Mouse (Mus musculus): ENCODE data around the gene Slc10a1.
"Not testable (repeated sequence)": the region's sequence is repeated elsewhere in the genome, so short reads cannot be mapped to it uniquely, and the experiment has no call there.

Slc10a1 gene

GRCm38 (mm10) chr12:80966059-80966838 lies 2.3 kb downstream of the Slc10a1 start:
- DNase-seq (ENCODE audit: low read depth, low spot score): no peak

- DNase-seq (ENCODE audit: low read depth, low spot score): no peak
These were observed 5.9 kb downstream of the Slc10a1 start for GRCm38 (mm10) chr12:80962566-80962965.

GRCm38 (mm10) chr12:80957961-80958360 lies 10.5 kb downstream of the Slc10a1 start:
- DNase-seq (ENCODE audit: low read depth, low spot score): no peak

GRCm38 (mm10) chr12:80956039-80956438 lies 12.5 kb downstream of the Slc10a1 start:
- DNase-seq (ENCODE audit: low read depth, low spot score): no peak

- DNase-seq (ENCODE audit: low read depth, low spot score): no peak
These were observed 16.0 kb downstream of the Slc10a1 start for GRCm38 (mm10) chr12:80952526-80952925.

GRCm38 (mm10) chr12:80951640-80952219 lies 16.8 kb downstream of the Slc10a1 start:
- no peak for DNase-seq (ENCODE audit: low read depth, low spot score)

- not testable (repeated sequence) for DNase-seq (ENCODE audit: low read depth, low spot score)
These were observed 18.9 kb downstream of the Slc10a1 start for GRCm38 (mm10) chr12:80949603-80950002.

- DNase-seq (ENCODE audit: low read depth, low spot score): peak; percentile 29
These were observed 20.3 kb downstream of the Slc10a1 start for GRCm38 (mm10) chr12:80948202-80948601.

GRCm38 (mm10) chr12:80945996-80946355 lies 22.5 kb downstream of the Slc10a1 start:
- DNase-seq (ENCODE audit: low read depth, low spot score): peak; percentile 96

GRCm38 (mm10) chr12:80945334-80945995 lies 23.0 kb downstream of the Slc10a1 start, which contains the start of gene Srsf5:
Gene Srsf5 (plus strand): TSS chr12:80945504.
- peak; percentile 97 for DNase-seq (ENCODE audit: low read depth, low spot score)

- not testable (repeated sequence) for DNase-seq (ENCODE audit: low read depth, low spot score)
These were observed 23.6 kb downstream of the Slc10a1 start for GRCm38 (mm10) chr12:80944963-80945333.

- no peak for DNase-seq (ENCODE audit: low read depth, low spot score)
These were observed 24.3 kb downstream of the Slc10a1 start for GRCm38 (mm10) chr12:80944204-80944603.

GRCm38 (mm10) chr12:80943395-80943794 lies 25.1 kb downstream of the Slc10a1 start:
- no peak for DNase-seq (ENCODE audit: low read depth, low spot score)

GRCm38 (mm10) chr12:80941886-80942285 lies 26.6 kb downstream of the Slc10a1 start:
- DNase-seq (ENCODE audit: low read depth, low spot score): no peak

GRCm38 (mm10) chr12:80939165-80939564 lies 29.3 kb downstream of the Slc10a1 start:
- no peak for DNase-seq (ENCODE audit: low read depth, low spot score)

GRCm38 (mm10) chr12:80938642-80939041 lies 29.9 kb downstream of the Slc10a1 start:
- no peak for DNase-seq (ENCODE audit: low read depth, low spot score)

- no peak for DNase-seq (ENCODE audit: low read depth, low spot score)
These were observed 31.0 kb downstream of the Slc10a1 start for GRCm38 (mm10) chr12:80937331-80938029.

GRCm38 (mm10) chr12:80936751-80937150 lies 31.8 kb downstream of the Slc10a1 start:
- no peak for DNase-seq (ENCODE audit: low read depth, low spot score)

GRCm38 (mm10) chr12:80932865-80933264 lies 35.6 kb downstream of the Slc10a1 start:
- DNase-seq (ENCODE audit: low read depth, low spot score): no peak

- no peak for DNase-seq (ENCODE audit: low read depth, low spot score)
These were observed 36.9 kb downstream of the Slc10a1 start for GRCm38 (mm10) chr12:80931402-80932140.

GRCm38 (mm10) chr12:80930141-80930540 lies 38.4 kb downstream of the Slc10a1 start:
- no peak for DNase-seq (ENCODE audit: low read depth, low spot score)
